Mouse (Mus musculus) thymus, postnatal 36 days (tissue): ENCODE measurements around the gene Cwc27.

Source experiments
- DNase-seq, 2 experiments: peaks; one replicate each; pipeline ENCODE4 v3.0.0; 2022; ENCODE audit warnings: mixed read lengths in 2 of 2

The Cwc27 gene

DNA sequence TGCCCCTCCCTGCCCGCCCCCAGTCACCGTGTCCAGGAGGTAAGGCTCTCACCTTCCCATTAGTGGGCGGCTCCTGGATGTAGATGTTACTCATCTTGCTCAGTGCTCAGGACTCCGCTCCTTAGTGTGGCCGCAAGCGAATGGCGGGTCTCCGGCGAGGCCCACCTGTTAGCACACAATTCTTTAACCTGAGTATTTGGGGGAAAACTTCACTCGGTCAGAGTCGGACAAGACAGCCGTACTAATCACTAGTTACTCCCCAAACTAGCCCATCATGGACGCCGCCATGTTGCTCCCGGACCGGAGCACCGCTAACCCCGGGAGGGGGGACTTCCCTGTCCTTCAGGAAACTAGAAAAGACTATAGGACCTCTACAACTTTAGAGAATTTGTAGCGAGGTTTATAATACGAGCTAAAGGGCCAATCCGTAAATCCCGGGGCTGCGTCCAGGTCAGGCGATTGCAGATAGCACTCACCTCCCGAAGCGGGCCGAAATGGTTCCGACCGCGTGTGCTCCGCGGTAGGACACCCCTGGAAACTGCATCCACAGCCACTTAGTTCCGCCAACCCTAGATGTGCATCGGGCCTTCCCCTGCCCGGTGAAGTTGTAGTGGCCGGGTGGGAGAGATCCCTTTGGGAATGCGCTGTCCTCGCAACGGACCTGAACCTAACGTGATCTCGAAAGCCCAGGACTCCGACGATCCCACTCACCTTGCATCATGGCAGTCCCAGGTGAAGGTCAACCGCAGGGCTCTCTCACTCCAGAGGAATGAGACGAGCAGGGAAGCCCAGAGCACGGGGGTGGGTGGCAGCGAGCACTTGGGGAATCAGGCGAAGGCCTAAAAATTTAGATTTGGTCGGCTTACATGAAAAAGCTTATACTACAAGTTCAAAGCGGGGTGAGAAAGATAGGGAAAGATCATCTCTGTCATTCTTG lies at the start of gene Cwc27:
Cwc27 (minus strand) TSS at position 508 of the 937 bp plus-strand sequence.
- peak; percentile 78 to 84 for DNase-seq

DNA sequence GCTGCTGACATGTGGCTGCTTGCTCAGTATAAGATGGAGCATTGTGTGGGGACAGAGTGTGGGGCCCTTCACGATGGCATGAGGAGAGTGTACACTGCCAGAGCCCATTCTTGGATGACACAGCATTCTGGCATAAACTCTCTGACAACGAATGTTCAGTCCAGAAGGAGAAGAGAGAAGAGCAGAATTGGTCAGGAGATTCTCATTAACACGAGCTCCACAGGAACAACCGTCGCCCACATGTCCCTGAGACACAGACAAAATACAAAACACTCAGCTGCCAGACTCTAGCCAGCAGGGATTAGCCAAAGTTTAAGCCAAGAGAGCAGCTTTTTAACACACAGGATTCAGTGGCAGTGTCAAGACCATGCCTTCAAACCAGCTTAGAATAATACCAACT lies 49.8 kb upstream of the Cwc27 start:
- no peak for DNase-seq

DNA sequence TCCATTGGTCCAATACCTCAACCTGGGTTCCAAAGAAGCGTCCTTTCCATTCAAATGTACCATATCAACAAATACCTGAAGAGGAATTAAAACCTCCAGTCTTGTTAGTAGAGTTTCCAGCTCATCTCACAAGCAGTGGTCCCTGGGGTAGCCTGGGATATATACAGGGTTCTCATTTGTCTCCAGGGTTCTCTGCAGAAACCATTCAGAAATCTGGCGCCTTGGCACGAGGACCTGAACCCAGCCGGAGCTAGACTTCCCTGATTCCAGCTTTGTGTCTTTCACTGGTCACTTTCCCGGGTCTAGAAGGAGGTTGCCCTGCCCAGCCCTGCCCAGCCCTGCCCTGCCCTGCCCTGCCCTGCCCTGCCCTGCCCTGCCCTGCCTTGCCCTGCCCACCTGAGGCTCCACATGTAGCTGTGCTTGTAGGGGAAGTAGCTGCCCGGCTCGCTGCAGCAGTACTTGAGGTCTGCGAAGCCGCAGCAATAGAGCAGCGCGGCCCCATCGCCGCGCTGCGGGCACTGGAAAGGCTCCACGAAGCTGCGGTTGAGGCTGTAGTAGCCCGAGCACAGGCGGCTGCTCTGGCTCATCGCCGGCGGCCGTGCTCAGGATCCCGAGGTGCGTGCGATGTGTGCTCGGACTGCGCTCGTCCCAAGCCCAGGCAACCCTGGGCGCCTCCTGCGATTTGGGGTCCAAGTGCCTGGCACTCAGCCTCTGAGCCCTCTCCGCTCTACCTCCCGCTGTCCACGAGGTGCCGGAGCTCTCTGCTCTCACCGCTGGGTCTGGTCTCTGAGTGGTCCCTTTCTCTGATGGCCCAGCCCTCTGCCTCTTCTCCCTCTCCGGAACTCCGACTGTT lies 46.4 kb upstream of the Cwc27 start, which contains the start of gene Shisal2b:
Shisal2b (minus strand) TSS at position 767 of the 853 bp plus-strand sequence.
- DNase-seq, result peak; percentile 16 to 17

DNA sequence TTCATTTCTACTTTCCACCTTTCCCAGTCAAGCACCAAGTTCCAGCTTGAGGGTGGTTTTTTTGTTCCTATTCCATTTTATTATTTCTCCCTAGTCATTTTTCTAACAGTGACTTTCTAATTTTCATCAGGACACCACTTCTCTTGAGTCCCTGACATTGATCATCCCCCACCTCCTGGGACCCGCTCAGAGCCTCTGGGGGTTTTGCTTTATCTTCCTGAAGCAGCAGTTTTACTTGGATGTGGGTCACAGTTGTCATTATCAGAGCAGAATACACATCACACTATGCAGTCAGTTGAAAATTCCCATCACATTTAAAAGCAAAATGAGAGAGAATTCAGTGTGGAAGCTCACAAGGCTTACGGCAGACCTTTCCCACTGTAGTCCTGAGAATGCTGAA lies 36.7 kb upstream of the Cwc27 start:
- DNase-seq, result no peak

DNA sequence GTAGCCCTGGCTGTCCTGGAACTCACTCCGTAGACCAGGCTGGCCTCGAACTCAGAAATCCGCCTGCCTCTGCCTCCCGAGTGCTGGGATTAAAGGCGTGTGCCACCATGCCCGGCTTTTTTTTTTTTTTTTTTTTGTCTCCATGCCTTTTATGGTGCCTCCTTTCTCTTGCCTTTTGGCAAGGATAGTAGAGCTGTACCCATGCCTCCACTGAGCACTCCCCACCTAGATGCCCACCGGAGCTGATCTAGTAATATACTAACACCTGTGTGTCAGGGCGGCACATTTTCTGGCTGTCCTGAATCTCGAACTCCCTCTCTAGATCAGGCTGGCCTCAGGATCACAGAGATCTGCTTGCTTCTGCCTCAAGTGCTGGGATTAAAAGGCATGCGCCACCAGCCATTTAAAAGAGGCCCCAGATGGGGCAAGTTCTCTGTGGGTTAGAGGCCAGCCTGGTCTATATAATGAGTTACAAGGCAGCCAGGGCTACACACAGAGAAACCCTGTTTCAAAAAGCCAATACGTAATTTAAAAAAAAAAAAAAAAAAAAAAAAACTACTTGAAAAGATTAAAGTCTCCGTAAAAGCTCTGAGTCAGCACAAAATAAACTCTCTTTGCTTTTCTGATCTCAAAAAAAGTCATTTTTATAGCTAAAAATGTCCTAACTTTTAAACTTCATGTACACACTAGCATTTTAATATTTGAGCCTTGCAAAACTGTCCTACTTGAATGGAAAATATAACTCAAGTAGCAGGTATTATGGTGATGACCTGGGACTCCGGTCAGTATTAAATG lies 26.6 kb upstream of the Cwc27 start:
- DNase-seq, result no peak

DNA sequence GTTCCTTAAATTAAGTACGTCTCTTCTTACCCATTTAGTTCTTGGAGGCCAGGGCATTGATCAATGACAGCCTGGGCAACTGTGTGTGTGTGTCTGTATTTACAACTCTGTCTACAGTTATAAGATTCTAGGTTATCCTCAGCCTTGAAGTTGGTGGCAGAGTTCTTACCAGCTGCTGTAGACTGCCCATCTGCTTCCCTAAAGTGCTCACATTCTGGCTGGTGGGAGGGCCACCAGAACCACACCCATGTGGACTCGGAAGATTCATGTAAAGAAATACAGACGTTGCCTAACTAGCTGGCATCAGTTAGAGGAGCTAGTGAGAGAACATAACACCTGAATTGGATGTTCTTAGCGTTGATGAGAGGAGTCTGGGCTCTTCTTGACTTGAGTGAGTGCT lies 25.0 kb upstream of the Cwc27 start:
- DNase-seq, result no peak

DNA sequence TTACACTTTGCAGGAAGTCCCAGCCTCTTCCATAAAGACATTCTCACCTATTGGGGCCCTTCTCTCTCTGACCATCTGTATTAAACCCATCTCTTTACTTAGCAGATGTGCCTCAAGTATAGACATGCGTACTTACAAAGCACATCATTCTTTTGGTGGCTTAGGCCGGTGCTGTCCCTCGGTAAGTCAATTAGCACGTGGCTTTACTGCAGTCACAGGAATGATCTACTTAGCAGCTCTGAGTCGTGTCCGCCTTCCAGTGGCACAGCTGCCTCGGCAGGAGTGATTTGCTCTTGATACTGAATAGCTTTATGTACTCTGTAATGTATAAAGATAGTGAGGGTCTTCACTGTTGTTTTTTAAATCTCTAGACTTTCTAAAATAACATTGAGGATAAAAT lies 20.7 kb upstream of the Cwc27 start:
- no peak for DNase-seq

DNA sequence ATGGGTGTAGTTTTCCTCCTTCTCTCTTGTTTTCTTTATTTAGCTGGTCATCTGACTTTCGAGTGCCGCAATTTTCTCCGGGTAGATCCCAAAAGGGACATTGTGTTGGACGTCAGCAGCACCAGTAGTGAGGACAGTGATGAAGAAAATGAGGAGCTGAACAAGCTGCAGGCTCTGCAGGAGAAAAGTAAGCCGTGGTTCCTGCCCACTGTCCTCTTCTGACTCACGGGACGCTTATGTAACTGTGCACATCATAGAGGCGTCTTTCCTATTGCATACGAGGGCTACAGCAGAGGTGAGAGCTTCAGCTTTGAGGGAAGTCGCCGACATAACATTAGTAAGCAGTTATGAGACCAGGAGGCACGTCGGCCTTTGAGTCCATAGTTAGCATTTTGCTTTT lies 15.9 kb upstream of the Cwc27 start:
- DNase-seq, result no peak

DNA sequence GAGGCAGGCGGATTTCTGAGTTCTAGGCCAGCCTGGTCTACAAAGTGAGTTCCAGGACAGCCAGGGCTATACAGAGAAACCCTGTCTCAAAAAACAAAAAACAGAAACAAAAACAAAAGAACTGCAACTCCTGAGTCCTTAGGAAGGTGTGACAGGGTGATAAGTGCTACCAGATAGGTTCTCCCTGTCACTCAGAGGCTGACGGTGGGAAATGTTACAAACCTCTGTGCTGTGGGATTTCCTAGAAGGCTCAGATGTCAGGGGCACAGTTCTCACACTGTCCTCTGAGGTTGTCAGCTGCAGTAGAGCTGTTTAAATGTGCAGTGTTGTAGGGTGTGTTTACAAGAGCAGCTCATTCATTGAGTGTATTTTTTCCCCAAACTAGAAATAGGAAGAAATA lies 8.5 kb upstream of the Cwc27 start:
- no peak for DNase-seq

DNA sequence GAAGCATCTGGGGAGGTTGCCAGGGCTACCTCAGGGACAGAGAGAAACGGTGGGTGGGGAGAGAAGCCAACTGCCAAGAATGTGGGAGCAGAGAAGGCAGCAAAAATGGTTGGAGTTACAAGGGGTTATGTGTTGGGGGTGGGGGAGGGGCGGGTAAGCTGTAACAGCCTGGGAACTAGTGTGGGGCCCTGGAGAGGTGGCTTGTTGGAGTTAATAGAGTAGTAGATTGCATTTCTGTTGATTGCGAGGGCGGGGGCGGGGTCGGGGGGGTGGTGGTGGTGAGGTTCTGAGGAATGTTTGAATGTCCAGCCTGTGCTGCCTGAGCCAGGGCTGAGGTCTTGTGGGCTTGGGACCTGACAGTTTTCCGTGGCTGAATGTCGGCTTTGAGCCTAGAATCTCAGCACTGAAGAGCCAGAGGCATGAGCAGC lies 5.5 kb upstream of the Cwc27 start:
- DNase-seq, result no peak

DNA sequence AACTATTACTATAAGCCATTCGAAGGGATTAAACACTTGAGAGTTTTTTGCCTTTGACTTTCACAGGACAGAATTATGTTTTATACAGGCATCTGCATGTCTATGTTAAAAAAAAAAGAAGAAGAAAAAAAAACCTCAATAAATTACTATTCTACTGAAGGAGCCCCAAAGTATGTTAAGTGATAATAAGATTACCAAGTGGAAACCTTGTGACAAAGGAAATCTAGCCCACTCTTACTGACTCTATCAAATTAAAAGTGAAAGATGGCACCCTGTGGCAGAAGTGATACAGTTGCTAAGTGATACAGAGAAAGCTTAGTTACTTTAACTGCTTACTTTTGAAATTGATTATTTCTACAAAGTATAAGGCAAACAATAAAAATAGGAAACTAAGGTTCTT lies 5.0 kb upstream of the Cwc27 start:
- DNase-seq, result no peak

DNA sequence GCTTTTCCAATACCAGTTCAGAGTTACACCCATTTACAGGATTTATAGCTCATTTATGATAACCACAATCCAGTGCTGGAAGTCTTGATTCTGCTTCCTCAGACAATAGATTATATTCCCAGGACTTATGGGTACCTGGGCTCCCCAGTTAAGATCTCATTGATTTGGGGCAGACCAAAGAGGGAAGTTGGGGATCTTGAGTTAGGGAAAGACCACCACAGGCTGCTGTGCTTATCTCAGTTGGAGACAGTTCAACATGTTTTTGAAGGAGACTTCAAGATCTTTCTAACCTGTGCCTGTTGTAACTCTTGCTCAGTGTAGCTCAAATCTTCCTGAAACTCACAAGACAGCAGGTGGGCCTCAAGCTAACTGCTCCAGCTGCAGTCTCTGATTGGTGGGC lies 4.2 kb upstream of the Cwc27 start:
- no peak for DNase-seq

DNA sequence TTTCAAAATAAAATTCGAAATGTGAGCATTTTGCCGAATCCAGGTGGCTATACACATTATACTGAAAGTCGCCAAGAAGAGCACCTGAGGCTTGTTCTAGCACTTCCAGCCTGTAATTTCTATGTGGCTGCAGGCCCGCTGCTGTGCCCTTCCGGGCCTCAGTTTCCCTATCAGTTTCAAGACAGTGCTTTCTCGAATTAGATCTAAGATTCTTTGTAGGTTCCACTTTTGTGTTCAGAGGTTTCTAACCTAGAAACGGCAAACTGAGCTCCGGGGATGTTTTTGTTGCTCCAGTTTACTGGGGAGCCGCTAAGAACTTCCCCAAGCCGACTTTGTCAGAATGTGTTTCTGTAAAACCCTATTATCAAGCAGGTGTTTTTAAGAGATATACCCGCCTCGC lies 754 bp upstream of the Cwc27 start:
- DNase-seq, result peak in 1 of 2 experiments; percentile 13

DNA sequence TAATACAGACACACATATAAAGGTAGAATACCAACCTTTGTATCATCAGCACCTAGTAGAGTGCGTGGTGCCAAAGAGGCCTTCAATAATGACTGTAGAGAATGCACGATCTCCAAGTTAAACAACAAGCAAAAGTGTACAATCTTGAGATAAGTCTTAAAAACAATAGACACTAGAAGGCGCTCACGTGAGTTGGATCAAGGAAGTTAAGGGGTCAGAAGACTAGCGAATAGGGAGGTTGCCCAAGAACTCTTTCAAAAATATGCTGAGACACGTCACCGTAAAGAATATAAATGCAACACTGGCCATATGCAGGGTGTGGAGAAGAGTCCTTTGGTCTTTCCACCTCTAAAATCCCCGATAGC lies 690 bp downstream of the Cwc27 start:
- DNase-seq, result no peak

DNA sequence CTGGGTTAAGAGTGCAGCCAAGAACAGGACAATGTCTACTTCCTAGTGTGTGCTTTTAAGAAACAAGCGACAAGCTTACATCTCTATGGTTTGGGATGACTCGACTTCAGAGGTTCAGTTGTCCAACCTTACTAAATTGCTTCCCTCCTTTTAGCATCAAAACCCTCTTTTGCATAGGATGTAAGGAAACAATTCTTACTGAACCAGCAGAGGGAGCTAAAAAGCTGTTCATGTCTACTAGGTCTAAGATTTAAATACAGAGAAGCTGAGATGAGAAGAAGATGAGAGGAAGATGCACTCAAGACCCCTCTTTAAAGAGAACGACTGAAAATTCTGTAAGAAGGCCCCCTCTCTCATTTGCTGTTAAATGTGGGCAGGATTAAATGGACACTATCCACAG lies 11.3 kb downstream of the Cwc27 start:
- DNase-seq, result no peak

DNA sequence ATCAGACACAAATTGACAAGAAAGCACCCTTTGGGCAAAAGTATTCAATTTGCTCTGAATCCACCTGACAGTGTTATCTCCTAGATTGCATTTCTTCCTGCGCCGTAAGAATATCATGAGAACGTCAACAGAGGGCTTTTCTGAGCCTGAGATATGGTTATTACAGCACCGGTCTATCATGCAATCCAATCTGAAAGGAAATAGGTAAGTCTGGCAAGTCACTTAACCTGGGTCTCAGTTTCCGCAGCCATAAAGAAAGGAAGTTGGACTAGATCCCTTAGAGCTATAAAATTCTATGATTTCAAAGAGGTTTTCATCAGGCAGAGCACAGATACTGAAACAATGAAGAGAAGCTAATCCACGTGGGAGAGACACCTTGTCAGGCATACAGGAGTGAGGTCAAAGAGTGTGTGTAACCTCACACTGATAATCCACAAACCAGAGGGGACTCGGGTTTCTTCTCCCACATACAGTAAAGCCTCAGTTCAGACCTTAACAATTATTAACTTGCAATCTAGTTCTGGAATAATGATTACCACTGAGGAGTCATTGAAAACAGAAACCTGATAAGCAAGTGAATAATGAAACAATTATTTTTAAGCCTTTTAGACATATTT lies 17.3 kb downstream of the Cwc27 start:
- no peak for DNase-seq

DNA sequence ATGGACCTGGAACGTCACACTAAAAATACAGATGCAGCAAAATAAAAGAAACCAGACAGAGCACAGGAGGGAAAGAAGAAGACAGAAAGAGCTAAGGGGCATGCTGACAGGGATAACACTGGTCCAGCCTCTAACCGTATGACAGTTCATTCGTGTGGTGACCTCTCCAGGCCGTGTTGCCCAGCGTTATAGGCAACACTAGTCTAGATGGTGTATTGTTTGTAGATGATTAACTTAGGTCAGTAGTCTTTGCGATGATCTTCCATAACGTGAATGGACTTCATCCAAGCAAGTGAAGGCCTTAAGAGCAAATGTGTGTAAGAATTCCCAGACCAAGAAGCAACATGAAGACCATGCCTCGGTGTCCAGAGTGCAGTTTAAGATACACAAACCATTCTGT lies 17.9 kb downstream of the Cwc27 start:
- DNase-seq, result no peak

DNA sequence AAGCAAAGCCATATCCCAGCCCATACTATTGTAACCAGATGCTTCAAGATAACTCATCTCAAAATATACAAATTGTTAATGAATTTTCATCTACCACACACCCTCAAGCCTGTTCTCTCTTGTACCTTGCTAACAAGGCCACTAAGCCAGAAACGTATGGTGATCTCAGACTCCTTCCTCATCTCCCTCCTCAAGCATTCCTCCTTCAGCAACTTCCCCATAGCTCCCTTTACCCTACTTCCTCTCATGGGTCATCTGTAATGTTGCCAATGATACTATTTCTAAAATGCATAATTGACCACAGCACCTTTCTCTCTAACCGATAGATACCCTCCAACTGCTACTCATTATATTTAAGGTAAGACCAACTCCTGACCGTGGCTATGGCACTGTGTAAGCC lies 22.5 kb downstream of the Cwc27 start:
- DNase-seq, result no peak

DNA sequence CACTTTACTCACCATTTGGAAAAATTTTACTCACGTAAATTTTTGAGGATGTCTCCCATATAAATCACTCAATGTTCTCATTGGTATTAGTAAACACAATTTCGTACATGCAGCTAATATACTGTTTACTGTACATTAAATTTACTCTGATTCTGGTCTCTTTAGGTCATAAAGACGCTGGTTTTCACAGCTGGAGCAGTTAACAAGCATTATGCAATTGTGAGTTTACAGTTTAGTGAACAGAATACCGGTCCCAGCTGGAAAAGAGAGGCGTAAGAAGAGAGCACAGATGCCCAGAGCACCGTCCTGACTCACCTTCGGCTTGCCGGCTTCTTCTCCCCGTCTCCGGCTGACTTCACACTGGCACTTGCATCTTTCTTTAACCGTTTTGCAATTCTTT lies 24.8 kb downstream of the Cwc27 start, which contains the start of gene Srek1ip1:
Srek1ip1 (plus strand) TSS at position 301 of the 400 bp plus-strand sequence.
- DNase-seq, result no peak

DNA sequence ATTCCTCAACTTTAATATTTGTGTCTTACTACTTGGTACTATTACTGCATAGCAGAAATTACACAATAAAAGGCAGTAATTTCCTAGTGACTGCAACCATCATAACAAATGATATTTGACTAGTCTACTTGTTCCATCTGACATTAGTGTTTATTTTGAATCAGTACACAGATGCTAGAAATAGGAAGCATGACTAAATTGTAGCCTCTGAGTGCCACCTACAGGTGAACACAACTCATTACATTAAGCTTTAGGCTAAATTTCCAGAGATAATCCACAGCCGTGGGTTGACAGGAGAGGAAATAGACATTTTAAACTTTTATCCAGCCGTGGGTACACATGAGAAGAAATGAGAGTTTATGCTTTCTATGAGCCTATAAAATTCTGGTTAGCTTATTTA lies 27.3 kb downstream of the Cwc27 start:
- no peak for DNase-seq

DNA sequence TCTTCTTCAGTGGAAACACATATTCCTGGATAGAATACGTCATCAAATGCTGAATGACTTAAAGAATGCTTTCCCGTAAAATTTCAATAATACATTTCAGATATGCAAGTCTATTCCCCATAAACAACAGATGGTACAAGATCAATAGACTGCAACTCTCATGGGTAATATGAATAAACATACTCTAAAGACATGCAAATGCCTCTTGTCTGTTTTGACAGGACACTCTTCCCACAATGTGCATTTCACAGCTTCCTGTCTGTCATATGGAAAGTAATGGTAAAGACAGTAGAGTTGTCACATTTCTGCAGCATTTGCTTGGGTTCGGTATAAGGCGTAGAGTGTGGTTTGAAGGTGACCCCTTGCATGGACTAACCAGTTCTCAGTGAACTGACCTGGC lies 29.7 kb downstream of the Cwc27 start:
- no peak for DNase-seq

DNA sequence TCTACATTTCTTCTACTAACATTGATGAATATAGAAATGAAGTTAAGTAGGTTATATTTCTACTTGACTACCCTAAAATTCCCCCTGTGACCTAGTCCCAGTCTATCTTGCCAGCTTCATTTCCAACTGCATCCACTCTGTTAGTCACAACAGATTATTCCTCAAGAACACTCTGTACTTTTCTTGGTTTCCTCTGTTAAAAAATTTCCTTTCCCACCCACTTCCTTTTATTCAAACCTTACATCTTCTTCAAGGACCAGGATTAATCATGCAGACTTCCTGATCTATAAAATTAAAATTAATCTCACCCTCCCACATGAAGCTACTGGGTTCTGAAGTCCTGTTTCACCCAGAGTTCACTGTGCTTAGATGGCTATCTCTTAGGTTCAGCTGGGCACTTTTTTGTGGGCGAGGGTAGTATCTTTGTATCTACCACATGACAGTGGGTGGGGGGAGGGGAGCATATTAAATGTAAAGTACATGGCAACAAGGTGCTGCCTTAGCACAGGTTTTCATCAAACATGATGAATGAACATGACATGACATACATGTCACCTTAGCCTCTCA lies 37.8 kb downstream of the Cwc27 start:
- DNase-seq, result no peak
